Mouse (Mus musculus) neural tube, embryonic 12.5 days (tissue): ENCODE results near the gene Ifne. TPM values are rescaled to one million over a fixed set of nuclear protein-coding genes. Genes with fewer than 3 reads are reported as not detected.
"Not testable (repeated sequence)": the region's sequence is repeated elsewhere in the genome, so short reads cannot be mapped to it uniquely, and the experiment has no call there.

Source experiments
- ATAC-seq: fragments of 200-750 bp; cut with Nextera tagmentation; 2 replicates; pipeline ENCODE4 v1.8.0; 2017; ENCODE audit warnings: low read depth, mild to moderate bottlenecking, moderate TSS enrichment, moderate library complexity; ENCODE audit not compliant: low FRiP score
- H3K27ac ChIP-seq: fragments of 300-500 bp; sonication (generic); 2 replicates; pipeline ENCODE4 v1.5.1; 2016
- H3K27me3 ChIP-seq: fragments of 300-500 bp; sonication (generic); replicated peaks from 2 replicates; pipeline ENCODE4 v1.6.1; 2016; ENCODE audit warnings: mild to moderate bottlenecking
- H3K36me3 ChIP-seq: fragments of 300-500 bp; sonication (generic); 2 replicates; pipeline ENCODE4 v1.6.1; 2016; ENCODE audit warnings: mild to moderate bottlenecking
- H3K4me1 ChIP-seq: fragments of 300-500 bp; sonication (generic); 2 replicates; pipeline ENCODE4 v1.6.1; 2016
- H3K4me2 ChIP-seq: fragments of 300-500 bp; sonication (generic); replicated peaks from 2 replicates; pipeline ENCODE4 v1.6.1; 2016; ENCODE audit warnings: mild to moderate bottlenecking
- H3K4me3 ChIP-seq: fragments of 300-500 bp; sonication (generic); 2 replicates; pipeline ENCODE4 v1.5.1; 2016
- H3K9ac ChIP-seq: fragments of 300-500 bp; sonication (generic); 2 replicates; pipeline ENCODE4 v1.6.1; 2016; ENCODE audit warnings: mild to moderate bottlenecking
- H3K9me3 ChIP-seq: fragments of 300-500 bp; sonication (generic); 2 replicates; pipeline ENCODE4 v1.6.1; 2016; ENCODE audit warnings: mild to moderate bottlenecking
- WGBS: fragments of 180-500 bp; shearing (Covaris S2); methylation state at CpG from one replicate; pipeline ENCODE4 v1.1.7; 2016; 5-methylcytosine and 5-hydroxymethylcytosine counted together
- polyA plus RNA-seq: library from polyadenylated mRNA; unstranded; fragments of >200 nt; fragmentation: Nextera tagmentation; extraction: Ambion mirVana; gene quantifications from 2 replicates; pipeline ENCODE4 v1.2.1, GENCODE M21; 2016

The Ifne gene
- polyA plus RNA-seq, 1 experiment from 2014 or later, result not detected

DNA sequence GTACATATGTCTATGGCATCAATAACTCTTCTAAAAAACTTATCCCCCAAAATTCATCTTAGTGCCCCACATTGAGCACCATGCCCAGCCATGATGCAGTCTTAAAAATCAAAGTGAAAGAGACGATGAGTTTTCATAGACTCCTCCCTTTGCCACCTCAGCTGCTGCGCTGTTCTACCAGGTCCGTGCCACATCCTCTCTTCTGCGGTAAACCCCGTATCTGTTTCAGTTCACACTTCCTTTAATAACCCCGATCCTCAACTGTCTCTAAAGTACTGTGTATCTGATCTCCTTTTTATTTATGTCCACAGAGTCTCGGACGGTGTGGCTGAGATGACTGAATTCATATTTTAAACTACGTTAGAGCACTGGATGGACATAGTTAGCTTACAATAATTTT, 15.4 kb downstream of the Ifne start:
- Histone ChIP-seq H3K27ac (no peak overlapping the region), H3K9me3 (no peaks in the 10 kb centered on the region), H3K36me3 (no peaks in the 10 kb centered on the region), H3K4me1 (peaks cover 6% of the 10 kb centered on the region; the same call in 1 of the 2 replicates), H3K4me2 (no peak overlapping the region), H3K4me3 (no peak overlapping the region), H3K9ac (no peak overlapping the region), H3K27me3 (peaks cover 4% of the 10 kb centered on the region)
- ATAC-seq, result no peak
- WGBS, result 78% methylated on average over 9 of the region's 9 CpGs

DNA sequence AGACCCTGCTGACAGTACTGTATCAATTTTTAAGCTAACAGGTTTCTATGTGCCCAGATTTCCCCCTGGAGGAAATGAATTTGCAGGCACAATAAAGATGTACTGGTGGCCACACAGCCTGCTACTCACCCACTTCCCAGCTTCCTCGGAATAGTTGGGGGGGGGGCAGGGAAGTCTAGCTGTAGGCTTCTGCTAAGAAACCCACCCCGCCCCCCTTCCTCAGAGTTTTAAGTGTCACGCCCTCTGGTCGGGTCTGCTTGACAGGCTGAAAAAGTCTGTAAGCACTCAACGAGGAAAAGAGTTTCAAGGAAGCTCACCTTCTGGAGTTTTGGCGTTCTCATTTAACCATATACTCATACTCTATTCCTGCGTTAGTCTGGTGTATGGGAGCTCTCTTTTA, 16.7 kb downstream of the Ifne start:
- Histone ChIP-seq H3K4me3 (no peak overlapping the region), H3K9ac (no peak overlapping the region), H3K27me3 (peaks cover 4% of the 10 kb centered on the region; the same call in 1 of the 2 replicates), H3K9me3 (no peaks in the 10 kb centered on the region), H3K4me1 (peaks cover 6% of the 10 kb centered on the region; the same call in 1 of the 2 replicates), H3K36me3 (no peaks in the 10 kb centered on the region), H3K27ac (no peak overlapping the region), H3K4me2 (no peak overlapping the region)
- 12% methylated on average over 7 of the region's 7 CpGs for WGBS
- no peak for ATAC-seq

GRCm38 (mm10) chr4:88859214-88859613, 20.8 kb downstream of the Ifne start:
- Histone ChIP-seq H3K27me3 (peaks cover 1% of the 10 kb centered on the region; the same call in 1 of the 2 replicates), H3K4me1 (no peaks in the 10 kb centered on the region), H3K27ac (no peak overlapping the region), H3K36me3 (no peaks in the 10 kb centered on the region), H3K4me3 (no peak overlapping the region), H3K9ac (no peak overlapping the region), H3K4me2 (no peak overlapping the region), H3K9me3 (no peaks in the 10 kb centered on the region)
- no peak for ATAC-seq

GRCm38 (mm10) chr4:88851026-88851763, 28.8 kb downstream of the Ifne start:
- 46% methylated on average over 4 of the region's 4 CpGs for WGBS

GRCm38 (mm10) chr4:88849698-88850097, 30.3 kb downstream of the Ifne start, which contains the start of gene Ifna1:
TSS of gene Ifna1 (plus strand) at chr4:88850087.
- WGBS, result 90% methylated on average over 1 of the region's 1 CpGs
- H3K36me3 ChIP-seq, result no peaks in the 10 kb centered on the region
- H3K4me2 ChIP-seq, result no peak within 1 kb of the TSS
- H3K27me3 ChIP-seq, result no peaks in the 10 kb centered on the region
- H3K9ac ChIP-seq, result no peak within 1 kb of the TSS
- H3K4me3 ChIP-seq, result no peak within 1 kb of the TSS
- H3K4me1 ChIP-seq, result 0 out of 2 replicates have a peak, but pooled peaks cover 5% of the 10 kb centered on the region
- ATAC-seq, result no peak
- no peak within 1 kb of the TSS for H3K27ac ChIP-seq
- H3K9me3 ChIP-seq, result no peaks in the 10 kb centered on the region

More at GRCm38 (mm10) chr4:88851026-88851763, 28.8 kb downstream of the Ifne start:
- H3K9ac ChIP-seq, result no peak overlapping the region
- H3K9me3 ChIP-seq, result no peaks in the 10 kb centered on the region
- no peak for ATAC-seq
- no peak overlapping the region for H3K27ac ChIP-seq
- no peak overlapping the region for H3K4me2 ChIP-seq
- H3K4me1 ChIP-seq, result 0 out of 2 replicates have a peak, but pooled peaks cover 5% of the 10 kb centered on the region
- H3K4me3 ChIP-seq, result no peak overlapping the region
- no peaks in the 10 kb centered on the region for H3K36me3 ChIP-seq
- H3K27me3 ChIP-seq, result no peaks in the 10 kb centered on the region

GRCm38 (mm10) chr4:88845334-88845733, 34.7 kb downstream of the Ifne start:
- H3K4me3 ChIP-seq, result no peak overlapping the region
- H3K4me1 ChIP-seq, result no peaks in the 10 kb centered on the region
- no peak overlapping the region for H3K27ac ChIP-seq
- 59% methylated on average over 2 of the region's 2 CpGs for WGBS
- H3K9ac ChIP-seq, result no peak overlapping the region
- ATAC-seq, result no peak
- no peaks in the 10 kb centered on the region for H3K27me3 ChIP-seq
- no peaks in the 10 kb centered on the region for H3K9me3 ChIP-seq
- H3K4me2 ChIP-seq, result no peak overlapping the region
- H3K36me3 ChIP-seq, result no peaks in the 10 kb centered on the region

DNA sequence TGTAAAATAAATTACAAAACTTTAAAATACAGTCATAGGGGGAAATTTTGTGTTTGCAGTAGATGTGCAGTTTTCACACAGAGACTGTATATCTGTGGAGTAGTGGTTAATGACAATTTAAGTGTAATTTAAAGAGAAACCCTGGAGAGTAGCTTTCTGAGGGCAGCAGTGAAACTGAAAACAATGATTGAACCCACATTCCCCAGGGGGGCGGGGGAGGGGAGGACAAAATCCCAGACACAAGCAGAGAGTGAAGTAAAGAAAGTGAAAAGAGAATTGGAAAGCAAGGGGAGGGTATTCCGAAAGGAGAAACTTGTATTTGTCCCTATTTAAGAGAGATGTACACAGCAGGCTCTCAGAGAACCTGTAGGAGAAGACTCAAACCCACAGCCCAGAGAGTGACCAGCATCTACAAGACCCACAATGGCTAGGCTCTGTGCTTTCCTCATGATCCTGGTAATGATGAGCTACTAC, 38.5 kb downstream of the Ifne start, which contains the start of gene Ifna4:
Ifna4 (plus strand) TSS at position 424 of the 474 bp plus-strand sequence.
- no peaks in the 10 kb centered on the region for H3K4me1 ChIP-seq
- no peak within 1 kb of the TSS for H3K4me3 ChIP-seq
- H3K4me2 ChIP-seq, result no peak within 1 kb of the TSS
- 54% methylated on average over 2 of the region's 2 CpGs for WGBS
- no peak for ATAC-seq
- no peaks in the 10 kb centered on the region for H3K27me3 ChIP-seq
- no peaks in the 10 kb centered on the region for H3K36me3 ChIP-seq
- no peak within 1 kb of the TSS for H3K9ac ChIP-seq
- no peak within 1 kb of the TSS for H3K27ac ChIP-seq
- H3K9me3 ChIP-seq, result no peaks in the 10 kb centered on the region

DNA sequence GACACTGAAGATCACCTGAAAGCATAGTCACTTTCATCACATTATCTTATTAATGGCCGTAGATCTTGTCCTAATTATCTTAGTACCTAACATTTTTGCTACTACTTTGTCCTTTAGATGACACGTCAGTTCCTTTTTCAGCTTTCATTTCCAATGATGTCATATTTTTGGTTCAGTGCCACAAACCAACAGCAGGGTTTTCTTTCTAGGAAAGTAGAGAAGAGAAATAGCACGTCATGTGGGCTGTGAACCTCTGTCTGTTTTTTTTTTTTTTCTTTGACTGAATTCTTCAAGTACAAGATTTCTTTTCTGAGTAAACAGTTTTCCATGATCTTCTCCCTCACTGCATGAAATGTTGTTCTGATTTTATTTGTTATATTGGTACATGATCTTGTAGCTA, 39.9 kb downstream of the Ifne start:
- WGBS, result 86% methylated on average over 3 of the region's 3 CpGs
- Histone ChIP-seq H3K4me1 (no peaks in the 10 kb centered on the region), H3K27me3 (no peaks in the 10 kb centered on the region), H3K9ac (no peak overlapping the region), H3K4me2 (no peak overlapping the region), H3K27ac (no peak overlapping the region), H3K4me3 (no peak overlapping the region), H3K36me3 (no peaks in the 10 kb centered on the region), H3K9me3 (no peaks in the 10 kb centered on the region)
- no peak for ATAC-seq

DNA sequence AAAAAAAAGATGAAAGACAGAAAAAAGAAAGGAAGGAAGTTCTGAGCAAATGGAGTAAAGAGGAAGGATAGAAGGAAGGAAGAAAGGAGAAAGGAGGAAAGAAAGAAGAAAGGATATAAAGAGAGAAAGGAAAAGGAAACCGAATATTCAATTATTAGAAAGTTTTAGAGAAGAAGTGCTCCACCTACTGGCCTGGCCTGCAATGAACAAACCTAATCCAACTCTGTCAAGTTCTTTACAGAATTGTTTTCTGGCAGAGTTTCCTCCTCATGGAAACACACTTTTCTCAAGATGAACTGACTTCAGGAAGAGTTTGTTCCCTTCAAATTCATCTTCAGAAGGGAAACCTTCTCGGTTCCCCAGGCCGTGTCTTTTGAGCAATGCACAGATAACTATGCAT, 41.2 kb downstream of the Ifne start:
- 45% methylated on average over 3 of the region's 3 CpGs for WGBS
- Histone ChIP-seq H3K27ac (no peak overlapping the region), H3K4me1 (no peaks in the 10 kb centered on the region), H3K36me3 (no peaks in the 10 kb centered on the region), H3K4me3 (no peak overlapping the region), H3K9me3 (no peaks in the 10 kb centered on the region), H3K9ac (no peak overlapping the region), H3K27me3 (no peaks in the 10 kb centered on the region), H3K4me2 (no peak overlapping the region)
- ATAC-seq, result no peak

GRCm38 (mm10) chr4:88835225-88835624, 44.8 kb downstream of the Ifne start, which contains the start of gene Ifna5:
TSS of gene Ifna5 (plus strand) at chr4:88835525.
- H3K4me1 ChIP-seq, H3K9me3 ChIP-seq, ATAC-seq, H3K36me3 ChIP-seq, H3K9ac ChIP-seq, H3K4me3 ChIP-seq, H3K4me2 ChIP-seq, H3K27ac ChIP-seq, H3K27me3 ChIP-seq: not testable (repeated sequence)
- 92% methylated on average over 1 of the region's 1 CpGs for WGBS

GRCm38 (mm10) chr4:88830523-88830922, 49.5 kb downstream of the Ifne start:
- no peaks in the 10 kb centered on the region for H3K36me3 ChIP-seq
- H3K9ac ChIP-seq, result no peak overlapping the region
- no peaks in the 10 kb centered on the region for H3K9me3 ChIP-seq
- H3K4me2 ChIP-seq, result no peak overlapping the region
- H3K4me3 ChIP-seq, result no peak overlapping the region
- H3K27ac ChIP-seq, result no peak overlapping the region
- no peaks in the 10 kb centered on the region for H3K4me1 ChIP-seq
- no peak for ATAC-seq
- 33% methylated on average over 4 of the region's 4 CpGs for WGBS
- H3K27me3 ChIP-seq, result no peaks in the 10 kb centered on the region
